Mouse (Mus musculus): ENCODE results near the gene Src. TPM values are rescaled to one million over a fixed set of nuclear protein-coding genes. Genes with fewer than 3 reads are reported as not detected.

The Src gene
- total RNA-seq (2012; rRNA removed) = 32.5 and 36.7 TPM in 2 replicates

DNA sequence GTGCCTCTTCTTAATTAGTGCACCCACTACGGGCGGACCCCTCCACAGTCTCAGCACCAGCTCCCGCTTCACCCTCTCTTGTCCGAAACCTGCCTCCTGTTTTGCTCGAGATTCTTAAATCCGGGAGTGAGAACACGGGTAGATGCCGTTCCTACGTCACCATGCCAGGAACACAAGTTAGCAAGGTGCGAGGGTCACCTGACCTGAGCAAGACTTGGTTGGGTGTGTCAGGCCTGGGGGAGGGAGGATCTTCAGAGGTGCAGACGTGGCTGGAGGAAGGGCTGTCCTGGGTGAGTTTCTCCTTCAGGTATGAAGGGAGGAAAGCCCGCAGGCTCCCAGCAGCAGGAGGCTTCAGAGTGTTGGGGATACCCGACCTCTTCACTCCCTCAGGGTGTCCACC is at the start of gene Src:
Gene Src, plus strand, starts transcription at position 239 of the 400 bp plus-strand sequence.
- Histone ChIP-seq H3K27ac (ENCODE audit: insufficient read depth, low read depth, low read length, poor library complexity, severe bottlenecking) (peak within 1 kb of the TSS; percentile 99), H3K4me1 (ENCODE audit: control insufficient read depth in 2 of 2, insufficient read depth in 2 of 2, low read length in 2 of 2, poor library complexity in 1 of 2) (peaks cover 14 to 49% of the 10 kb centered on the region in 2 experiments), H3K4me3 (ENCODE audit: insufficient read depth in 1 of 2, low read depth in 1 of 2, low read length in 2 of 2, poor library complexity in 1 of 2, severe bottlenecking in 1 of 2) (peak within 1 kb of the TSS; percentile 55 to 63), H3K9me3 (ENCODE audit: control insufficient read depth, insufficient read depth, low read depth, low read length) (no peaks in the 10 kb centered on the region), H3K36me3 (ENCODE audit: control insufficient read depth, insufficient read depth, low read length, poor library complexity, severe bottlenecking) (no peaks in the 10 kb centered on the region), H3K9ac (ENCODE audit: insufficient read depth, low read depth, low read length, poor library complexity, severe bottlenecking) (peak within 1 kb of the TSS; percentile 73)
- DNase-seq (ENCODE audit: low read depth, low spot score) = peak; percentile 93
- no peak for TF ChIP-seq CHD2 (IDR thresholded peaks at IDR 0.05; ENCODE audit: low read depth, low read length)
- TF ChIP-seq MAFK (IDR thresholded peaks at IDR 0.05; ENCODE audit: insufficient read depth, low read depth, low read length) = no peak
- no peak for TF ChIP-seq ZC3H11A (IDR thresholded peaks at IDR 0.05; ENCODE audit: borderline replicate concordance, low read depth, low read length)
- no peak for TF ChIP-seq ZNF384 (IDR thresholded peaks at IDR 0.05; ENCODE audit: low read depth, low read length)
- TF ChIP-seq HCFC1 (IDR thresholded peaks at IDR 0.05; ENCODE audit: borderline replicate concordance, insufficient read depth, low read length) = no peak
- in situ Hi-C loops (cut with MboI; ENCODE audit: low sequenced_read_pairs in 2 of 2, unreplicated experiment in 2 of 2) = no loop called here

DNA sequence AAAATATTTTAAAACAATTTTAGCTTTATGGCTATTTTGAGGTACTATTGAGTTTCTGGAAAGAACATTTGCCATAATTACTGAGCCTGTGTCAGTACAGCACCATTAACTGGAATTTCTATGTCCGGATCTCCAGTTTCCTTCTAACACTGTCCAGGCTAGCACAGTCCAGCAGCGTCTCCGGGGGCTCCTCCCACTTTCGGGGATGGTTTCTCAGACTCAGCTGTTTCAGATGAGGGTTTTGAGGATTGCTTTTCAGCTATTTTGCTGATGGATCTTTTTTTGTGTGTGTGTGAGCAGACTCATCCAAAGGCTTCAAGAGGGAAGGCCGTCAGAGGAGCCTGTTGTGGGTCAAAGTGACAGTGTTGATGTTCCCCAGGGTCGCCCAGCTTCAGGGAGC is 46.5 kb upstream of the Src start:
- DNase-seq (ENCODE audit: low read depth, low spot score) = no peak
- H3K9ac ChIP-seq (ENCODE audit: insufficient read depth, low read depth, low read length, poor library complexity, severe bottlenecking) = no peak overlapping the region
- in situ Hi-C loops (cut with MboI; ENCODE audit: low sequenced_read_pairs in 2 of 2, unreplicated experiment in 2 of 2) = no loop called here
- H3K4me1 ChIP-seq (ENCODE audit: control insufficient read depth in 2 of 2, insufficient read depth in 2 of 2, low read length in 2 of 2, poor library complexity in 1 of 2) = peaks cover 1 to 5% of the 10 kb centered on the region in 2 experiments; a peak in 2 of 4 replicates
- TF ChIP-seq HCFC1 (IDR thresholded peaks at IDR 0.05; ENCODE audit: borderline replicate concordance, insufficient read depth, low read length) = no peak
- TF ChIP-seq CHD2 (IDR thresholded peaks at IDR 0.05; ENCODE audit: low read depth, low read length) = no peak
- no peak for TF ChIP-seq ZNF384 (IDR thresholded peaks at IDR 0.05; ENCODE audit: low read depth, low read length)
- TF ChIP-seq ZC3H11A (IDR thresholded peaks at IDR 0.05; ENCODE audit: borderline replicate concordance, low read depth, low read length) = no peak
- no peak for TF ChIP-seq MAFK (IDR thresholded peaks at IDR 0.05; ENCODE audit: insufficient read depth, low read depth, low read length)
- no peaks in the 10 kb centered on the region for H3K9me3 ChIP-seq (ENCODE audit: control insufficient read depth, insufficient read depth, low read depth, low read length)
- no peak overlapping the region for H3K4me3 ChIP-seq (ENCODE audit: insufficient read depth in 1 of 2, low read depth in 1 of 2, low read length in 2 of 2, poor library complexity in 1 of 2, severe bottlenecking in 1 of 2)
- no peak overlapping the region for H3K27ac ChIP-seq (ENCODE audit: insufficient read depth, low read depth, low read length, poor library complexity, severe bottlenecking)
- H3K36me3 ChIP-seq (ENCODE audit: control insufficient read depth, insufficient read depth, low read length, poor library complexity, severe bottlenecking) = peaks cover 7% of the 10 kb centered on the region; the same call in 1 of the 2 replicates

DNA sequence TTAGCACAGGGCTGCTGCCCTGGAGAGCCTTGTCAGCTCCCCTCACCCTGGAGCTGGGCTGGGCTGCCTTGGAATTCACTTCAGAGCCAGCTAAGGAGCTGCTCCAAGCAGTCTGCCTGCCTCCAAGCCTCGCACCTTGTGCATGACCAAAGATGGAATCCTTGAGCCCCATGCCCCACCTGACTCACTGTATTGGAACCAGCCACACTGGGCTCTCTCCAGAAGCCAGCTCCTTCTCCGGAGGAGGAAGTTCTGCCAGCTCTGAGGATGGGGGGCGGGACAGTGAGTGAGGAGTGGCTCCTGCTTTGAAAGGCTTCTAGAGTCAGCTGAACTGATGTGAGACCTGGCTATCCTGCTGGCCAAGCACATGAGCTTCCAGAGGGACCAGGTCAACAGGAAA is 44.6 kb upstream of the Src start:
- H3K4me1 ChIP-seq (ENCODE audit: control insufficient read depth in 2 of 2, insufficient read depth in 2 of 2, low read length in 2 of 2, poor library complexity in 1 of 2) = peaks cover 7 to 12% of the 10 kb centered on the region in 2 experiments
- H3K27ac ChIP-seq (ENCODE audit: insufficient read depth, low read depth, low read length, poor library complexity, severe bottlenecking) = peak overlapping the region; percentile 38; the same call in 1 of the 2 replicates
- in situ Hi-C loops (cut with MboI; ENCODE audit: low sequenced_read_pairs in 2 of 2, unreplicated experiment in 2 of 2) = no loop called here
- no peak for TF ChIP-seq CHD2 (IDR thresholded peaks at IDR 0.05; ENCODE audit: low read depth, low read length)
- TF ChIP-seq ZC3H11A (IDR thresholded peaks at IDR 0.05; ENCODE audit: borderline replicate concordance, low read depth, low read length) = no peak
- TF ChIP-seq HCFC1 (IDR thresholded peaks at IDR 0.05; ENCODE audit: borderline replicate concordance, insufficient read depth, low read length) = no peak
- no peak for TF ChIP-seq MAFK (IDR thresholded peaks at IDR 0.05; ENCODE audit: insufficient read depth, low read depth, low read length)
- no peak for TF ChIP-seq ZNF384 (IDR thresholded peaks at IDR 0.05; ENCODE audit: low read depth, low read length)
- H3K36me3 ChIP-seq (ENCODE audit: control insufficient read depth, insufficient read depth, low read length, poor library complexity, severe bottlenecking) = peaks cover 7% of the 10 kb centered on the region; the same call in 1 of the 2 replicates
- H3K9me3 ChIP-seq (ENCODE audit: control insufficient read depth, insufficient read depth, low read depth, low read length) = no peaks in the 10 kb centered on the region
- no peak overlapping the region for H3K4me3 ChIP-seq (ENCODE audit: insufficient read depth in 1 of 2, low read depth in 1 of 2, low read length in 2 of 2, poor library complexity in 1 of 2, severe bottlenecking in 1 of 2)
- DNase-seq (ENCODE audit: low read depth, low spot score) = no peak
- H3K9ac ChIP-seq (ENCODE audit: insufficient read depth, low read depth, low read length, poor library complexity, severe bottlenecking) = no peak overlapping the region

DNA sequence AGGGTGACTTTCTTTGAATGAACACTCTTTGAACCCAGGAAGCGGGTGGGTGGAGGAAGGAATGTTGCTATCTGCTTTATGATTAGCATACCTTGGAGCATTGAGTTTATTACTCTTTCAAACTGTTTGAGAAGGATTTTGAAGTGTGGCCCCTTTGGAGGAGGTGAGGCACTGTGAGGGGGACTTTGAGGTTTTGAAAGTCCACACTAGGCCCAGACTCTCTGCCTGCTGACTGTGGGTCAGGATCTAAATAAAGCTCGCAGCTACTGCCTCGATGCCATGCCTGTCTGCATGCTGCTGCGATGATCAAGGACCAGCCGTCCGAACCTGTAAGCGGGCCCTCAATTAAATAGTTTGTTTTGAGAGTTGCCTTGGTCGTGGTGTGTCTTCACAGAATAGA is 43.2 kb upstream of the Src start:
- Histone ChIP-seq H3K4me3 (ENCODE audit: insufficient read depth in 1 of 2, low read depth in 1 of 2, low read length in 2 of 2, poor library complexity in 1 of 2, severe bottlenecking in 1 of 2) (no peak overlapping the region), H3K4me1 (ENCODE audit: control insufficient read depth in 2 of 2, insufficient read depth in 2 of 2, low read length in 2 of 2, poor library complexity in 1 of 2) (peaks cover 7 to 9% of the 10 kb centered on the region in 2 experiments), H3K9me3 (ENCODE audit: control insufficient read depth, insufficient read depth, low read depth, low read length) (no peaks in the 10 kb centered on the region), H3K27ac (ENCODE audit: insufficient read depth, low read depth, low read length, poor library complexity, severe bottlenecking) (peak overlapping the region; percentile 41; the same call in 1 of the 2 replicates), H3K36me3 (ENCODE audit: control insufficient read depth, insufficient read depth, low read length, poor library complexity, severe bottlenecking) (peaks cover 7% of the 10 kb centered on the region; the same call in 1 of the 2 replicates), H3K9ac (ENCODE audit: insufficient read depth, low read depth, low read length, poor library complexity, severe bottlenecking) (no peak overlapping the region)
- in situ Hi-C loops (cut with MboI; ENCODE audit: low sequenced_read_pairs in 2 of 2, unreplicated experiment in 2 of 2) = no loop called here
- TF ChIP-seq ZNF384 (IDR thresholded peaks at IDR 0.05; ENCODE audit: low read depth, low read length) (no peak), HCFC1 (IDR thresholded peaks at IDR 0.05; ENCODE audit: borderline replicate concordance, insufficient read depth, low read length) (no peak), MAFK (IDR thresholded peaks at IDR 0.05; ENCODE audit: insufficient read depth, low read depth, low read length) (no peak)
- no peak for DNase-seq (ENCODE audit: low read depth, low spot score)
